Mouse (Mus musculus) CH12.LX (cell line): ENCODE data around the gene Grhl1. TPM values are rescaled to one million over a fixed set of nuclear protein-coding genes. Genes with fewer than 3 reads are reported as not detected.
A peak's percentile ranks its signal among the peaks of the same experiment; 100 is the strongest.

ENCODE experiments used
- DNase-seq: peaks from one replicate; pipeline ENCODE4 v3.0.0-alpha.2; 2013; ENCODE audit errors: extremely low read depth
- H3K27ac ChIP-seq: 2 replicates; pipeline ENCODE4 v1.5.1; 2012; ENCODE audit warnings: low read depth, mild to moderate bottlenecking, control low read depth, moderate library complexity; ENCODE audit not compliant: insufficient read depth
- H3K27me3 ChIP-seq: replicated peaks from 2 replicates; pipeline ENCODE3; 2012; ENCODE audit warnings: inconsistent platforms
- H3K36me3 ChIP-seq, 2 experiments: replicated peaks in 1 of 2; 2 replicates each; pipeline versions ENCODE3 to v1.6.1; 2012; ENCODE audit warnings: inconsistent platforms in 1 of 2, low read length in 1 of 2, mild to moderate bottlenecking in 1 of 2, mixed read lengths in 1 of 2, moderate library complexity in 1 of 2; ENCODE audit not compliant: control insufficient read depth in 1 of 2, insufficient read depth in 1 of 2
- H3K4me1 ChIP-seq, 2 experiments: 2 replicates each; pipeline ENCODE4 v1.6.1; 2012; ENCODE audit warnings: inconsistent platforms in 1 of 2, moderate library complexity in 1 of 2; ENCODE audit not compliant: insufficient read depth in 2 of 2, control insufficient read depth in 1 of 2
- H3K4me2 ChIP-seq: 2 replicates; pipeline ENCODE4 v1.6.1; 2012; ENCODE audit warnings: low read depth, mild to moderate bottlenecking, control low read depth; ENCODE audit not compliant: poor library complexity, insufficient read depth, severe bottlenecking
- H3K4me3 ChIP-seq, 3 experiments: fragments of 150-350 bp in 1 of 3; sonication (generic) in 1 of 3; replicated peaks in 1 of 3; 2 replicates each; pipeline versions ENCODE3 to v1.5.1; 2011 to 2012; ENCODE audit warnings: low read depth in 2 of 3, low read length in 2 of 3, mild to moderate bottlenecking in 2 of 3, moderate library complexity in 2 of 3, control low read depth in 1 of 3, improper control_type of control experiment in 1 of 3, inconsistent platforms in 1 of 3, mixed read lengths in 1 of 3; ENCODE audit not compliant: poor library complexity in 1 of 3
- H3K79me2 ChIP-seq: replicated peaks from 2 replicates; pipeline ENCODE4 v1.6.1; 2012; ENCODE audit warnings: mild to moderate bottlenecking, moderate library complexity; ENCODE audit not compliant: control insufficient read depth, poor library complexity, insufficient read depth, severe bottlenecking; ENCODE audit errors: extremely low read depth
- H3K9ac ChIP-seq: 2 replicates; pipeline ENCODE4 v1.6.1; 2012; ENCODE audit warnings: low read depth, mild to moderate bottlenecking, control low read depth, moderate library complexity; ENCODE audit not compliant: insufficient read depth
- H3K9me3 ChIP-seq: replicated peaks from 2 replicates; pipeline ENCODE3; 2012; ENCODE audit warnings: low read length, inconsistent platforms, mixed read lengths
- BHLHE40 ChIP-seq: IDR thresholded peaks from 2 replicates; pipeline ENCODE4 v1.6.1; 2011; ENCODE audit warnings: mild to moderate bottlenecking, low read depth, low read length, improper control_type of control experiment
- CHD1 ChIP-seq: IDR thresholded peaks from 2 replicates; pipeline ENCODE4 v1.6.1; 2012; ENCODE audit warnings: low read depth, low read length, improper control_type of control experiment, inconsistent platforms
- CHD2 ChIP-seq: IDR thresholded peaks from 2 replicates; pipeline ENCODE4 v1.6.1; 2011; ENCODE audit warnings: low read length, improper control_type of control experiment
- CTCF ChIP-seq, 2 experiments: IDR thresholded peaks in 1 of 2; conservative IDR thresholded peaks in 1 of 2; 2 replicates each; pipeline ENCODE4 v1.5.1; 2011 to 2012; ENCODE audit warnings: low read depth in 2 of 2, low read length in 2 of 2, improper control_type of control experiment in 1 of 2, inconsistent platforms in 1 of 2, mild to moderate bottlenecking in 1 of 2, moderate library complexity in 1 of 2
- EP300 ChIP-seq: IDR thresholded peaks from 2 replicates; pipeline ENCODE4 v1.6.1; 2011; ENCODE audit warnings: low read length, improper control_type of control experiment
- ETS1 ChIP-seq: conservative IDR thresholded peaks from 2 replicates; pipeline ENCODE4 v1.6.1; 2012; ENCODE audit warnings: low read depth, mild to moderate bottlenecking, inconsistent platforms, low read length, improper control_type of control experiment, moderate library complexity
- GABPA ChIP-seq: IDR thresholded peaks from 2 replicates; pipeline ENCODE4 v1.6.1; 2012; ENCODE audit warnings: low read depth, low read length, improper control_type of control experiment, inconsistent platforms; ENCODE audit not compliant: insufficient replicate concordance
- HCFC1 ChIP-seq: IDR thresholded peaks from 2 replicates; pipeline ENCODE4 v1.6.1; 2012; ENCODE audit warnings: low read depth, mild to moderate bottlenecking, inconsistent platforms, low read length, improper control_type of control experiment
- JUN ChIP-seq: IDR thresholded peaks from 2 replicates; pipeline ENCODE4 v1.6.1; 2011; ENCODE audit warnings: low read depth, mild to moderate bottlenecking, low read length, improper control_type of control experiment, moderate library complexity; ENCODE audit not compliant: insufficient read depth
- KAT2A ChIP-seq: IDR thresholded peaks from 2 replicates; pipeline ENCODE4 v1.6.1; 2012; ENCODE audit warnings: low read length, improper control_type of control experiment, inconsistent platforms; ENCODE audit not compliant: insufficient replicate concordance
- MAX ChIP-seq: IDR thresholded peaks from 2 replicates; pipeline ENCODE4 v1.6.1; 2011; ENCODE audit warnings: low read length, improper control_type of control experiment
- MEF2A ChIP-seq: IDR thresholded peaks from 2 replicates; pipeline ENCODE4 v1.6.1; 2014; ENCODE audit warnings: low read depth, mild to moderate bottlenecking, inconsistent platforms, low read length, improper control_type of control experiment, borderline replicate concordance
- MYC ChIP-seq: IDR thresholded peaks from 2 replicates; pipeline ENCODE4 v1.6.1; 2011; ENCODE audit warnings: low read depth, mild to moderate bottlenecking, improper control_type of control experiment, low read length
- NELFE ChIP-seq: IDR thresholded peaks from 2 replicates; pipeline ENCODE4 v1.6.1; 2011; ENCODE audit warnings: low read depth, low read length, improper control_type of control experiment
- NRF1 ChIP-seq: IDR thresholded peaks from 2 replicates; pipeline ENCODE4 v1.6.1; 2014; ENCODE audit warnings: low read depth, mild to moderate bottlenecking, inconsistent platforms, low read length, improper control_type of control experiment, moderate library complexity
- PAX5 ChIP-seq: IDR thresholded peaks from 2 replicates; pipeline ENCODE4 v1.6.1; 2012; ENCODE audit warnings: low read length, inconsistent platforms, mixed read lengths
- POLR2A ChIP-seq: IDR thresholded peaks from 2 replicates; pipeline ENCODE4 v1.6.1; 2011; ENCODE audit warnings: low read depth, mild to moderate bottlenecking, improper control_type of control experiment, low read length
- POLR2AphosphoS2 ChIP-seq: IDR thresholded peaks from 2 replicates; pipeline ENCODE4 v1.6.1; 2011; ENCODE audit warnings: low read depth, low read length, improper control_type of control experiment
- RAD21 ChIP-seq: IDR thresholded peaks from 2 replicates; pipeline ENCODE4 v1.6.1; 2011; ENCODE audit warnings: low read depth, mild to moderate bottlenecking, low read length, improper control_type of control experiment, moderate library complexity
- SMC3 ChIP-seq: IDR thresholded peaks from 2 replicates; pipeline ENCODE4 v1.6.1; 2011; ENCODE audit warnings: low read depth, low read length, improper control_type of control experiment
- TCF12 ChIP-seq: IDR thresholded peaks from 2 replicates; pipeline ENCODE4 v1.6.1; 2014; ENCODE audit warnings: low read depth, mild to moderate bottlenecking, inconsistent platforms, low read length, improper control_type of control experiment
- USF1 ChIP-seq: IDR thresholded peaks from 2 replicates; pipeline ENCODE4 v1.6.1; 2014; ENCODE audit warnings: low read depth, mild to moderate bottlenecking, inconsistent platforms, low read length, improper control_type of control experiment
- USF2 ChIP-seq: conservative IDR thresholded peaks from 2 replicates; pipeline ENCODE4 v1.6.1; 2011; ENCODE audit warnings: low read depth, low read length, improper control_type of control experiment
- ZC3H11A ChIP-seq: IDR thresholded peaks from 2 replicates; pipeline ENCODE4 v1.6.1; 2012; ENCODE audit warnings: low read depth, mild to moderate bottlenecking, inconsistent platforms, low read length, improper control_type of control experiment
- ZMIZ1 ChIP-seq: IDR thresholded peaks from 2 replicates; pipeline ENCODE4 v1.6.1; 2012; ENCODE audit warnings: low read depth, mild to moderate bottlenecking, inconsistent platforms, low read length, improper control_type of control experiment
- dilution Hi-C: fragments of 300-500 bp; cut with MboI; formaldehyde crosslinking; loops from 2 replicates; pipeline ENCODE4 v1.14.3; 2020; ENCODE audit warnings: low sequenced_read_pairs; ENCODE audit not compliant: extremely low pct_unique_long_range_greater_than_20kb, extremely low pct_ligation_motif_present
- in situ Hi-C: fragments of 300-500 bp; cut with MboI; formaldehyde crosslinking; loops from 3 replicates; pipeline ENCODE4 v1.14.3; 2019; ENCODE audit warnings: low sequenced_read_pairs, low pct_ligation_motif_present, low pct_unique_long_range_greater_than_20kb, mixed read lengths
- polyA plus RNA-seq: library from polyadenylated mRNA; unstranded; fragments of >175 nt; gene quantifications from 2 replicates; pipeline ENCODE4 v1.2.1, GENCODE M21; 2012; ENCODE audit warnings: low read depth; ENCODE audit not compliant: insufficient read length
- total RNA-seq, 2 experiments: library from RNA; depleted of rRNA; stranded (reverse); fragments of 300-350 nt in 1 of 2; fragments of >200 nt in 1 of 2; gene quantifications; 2 replicates each; pipeline ENCODE4 v1.2.3; 2012 to 2014

Gene Grhl1
- total and polyA plus RNA-seq, 3 experiments: 0.54 to 1.3 (median 0.66) TPM

DNA sequence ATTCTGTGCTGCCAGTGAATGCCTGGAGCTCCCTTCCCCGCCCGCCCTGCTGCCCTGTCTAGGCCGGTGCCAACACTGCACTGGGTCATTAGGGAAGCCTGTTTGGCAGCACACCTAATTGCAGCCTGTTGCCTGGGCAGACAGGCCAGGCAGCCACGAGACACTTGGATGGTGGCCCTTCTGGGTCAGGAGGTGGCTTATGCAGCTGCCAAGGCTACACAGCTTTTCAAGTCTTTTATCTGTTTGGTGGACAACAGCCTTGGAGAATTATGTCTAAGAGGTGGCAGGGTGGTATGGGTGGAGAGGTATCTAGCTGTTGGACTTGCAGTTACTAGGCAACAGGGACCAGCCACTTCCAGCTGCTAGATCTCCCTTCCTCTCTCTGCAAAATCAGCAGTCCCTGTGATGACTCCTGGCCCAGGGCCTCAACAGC lies 70.3 kb downstream of the Grhl1 start:
- DNase-seq: no peak
- Histone ChIP-seq H3K36me3 (no peaks in the 10 kb centered on the region), H3K79me2 (no peaks in the 10 kb centered on the region), H3K4me3 (no peak overlapping the region), H3K9ac (no peak overlapping the region), H3K27ac (no peak overlapping the region), H3K4me2 (no peak overlapping the region), H3K27me3 (no peaks in the 10 kb centered on the region), H3K4me1 (peaks cover 6 to 28% of the 10 kb centered on the region in 2 experiments), H3K9me3 (no peaks in the 10 kb centered on the region)
- in situ Hi-C loops (no loop called here), dilution Hi-C loops (no loop called here)
- TF ChIP-seq MAX (no peak), PAX5 (no peak), HCFC1 (no peak), CHD1 (no peak), NRF1 (no peak), ETS1 (no peak), BHLHE40 (no peak), RAD21 (no peak), POLR2A (no peak), ZC3H11A (no peak), EP300 (no peak), GABPA (no peak), CHD2 (no peak), POLR2AphosphoS2 (no peak), ZMIZ1 (no peak), USF1 (no peak), KAT2A (no peak), CTCF (conservative IDR thresholded peaks at IDR 0.05 in 1 of 2, IDR thresholded peaks at IDR 0.05 in 1 of 2; ENCODE audit: low read depth in 2 of 2, low read length in 2 of 2) (no peak), NELFE (no peak), SMC3 (no peak)

DNA sequence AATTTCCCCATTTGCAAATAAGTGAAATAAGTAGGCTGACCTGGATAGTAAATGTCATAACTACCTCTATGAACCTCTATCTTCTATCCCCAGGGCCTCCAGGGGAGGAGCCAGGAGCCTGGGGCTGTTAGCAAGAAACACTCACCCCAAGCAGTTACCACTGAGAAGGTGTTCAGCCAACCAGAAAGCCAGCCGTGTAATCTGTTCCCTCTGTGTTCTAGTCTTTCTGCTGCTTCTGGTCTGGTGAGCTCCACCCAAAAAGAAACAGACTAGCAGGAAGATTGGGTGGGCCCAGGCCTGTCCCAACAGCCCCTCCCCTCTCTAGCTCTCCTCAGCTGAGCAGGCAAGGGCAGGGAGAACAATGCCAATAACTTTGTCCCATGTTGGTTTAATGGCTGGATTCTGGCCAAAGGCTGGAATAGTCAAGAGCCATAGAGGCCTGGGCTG lies 72.1 kb downstream of the Grhl1 start:
- Histone ChIP-seq H3K79me2 (no peaks in the 10 kb centered on the region), H3K27ac (no peak overlapping the region), H3K9ac (no peak overlapping the region), H3K36me3 (no peaks in the 10 kb centered on the region), H3K4me2 (no peak overlapping the region), H3K27me3 (no peaks in the 10 kb centered on the region), H3K9me3 (no peaks in the 10 kb centered on the region), H3K4me1 (peaks cover 10 to 31% of the 10 kb centered on the region in 2 experiments), H3K4me3 (no peak overlapping the region)
- DNase-seq: peak; percentile 77
- dilution Hi-C loops: no loop called here
- TF ChIP-seq NELFE (no peak), BHLHE40 (0 out of 2 replicates have a peak, but pooled peaks have one; percentile 23), SMC3 (no peak), RAD21 (no peak), MAX (no peak), JUN (no peak), ETS1 (0 out of 2 replicates have a peak, but pooled peaks have one; percentile 27), MYC (no peak), EP300 (0 out of 2 replicates have a peak, but pooled peaks have one; percentile 23), TCF12 (0 out of 2 replicates have a peak, but pooled peaks have one; percentile 21), PAX5 (no peak), MEF2A (peak; percentile 35; the same call in 1 of the 2 replicates), USF2 (no peak), GABPA (no peak)
- in situ Hi-C loops: no loop called here
